Mouse (Mus musculus): Measurements from ENCODE around the gene Gjb3.

DNA sequence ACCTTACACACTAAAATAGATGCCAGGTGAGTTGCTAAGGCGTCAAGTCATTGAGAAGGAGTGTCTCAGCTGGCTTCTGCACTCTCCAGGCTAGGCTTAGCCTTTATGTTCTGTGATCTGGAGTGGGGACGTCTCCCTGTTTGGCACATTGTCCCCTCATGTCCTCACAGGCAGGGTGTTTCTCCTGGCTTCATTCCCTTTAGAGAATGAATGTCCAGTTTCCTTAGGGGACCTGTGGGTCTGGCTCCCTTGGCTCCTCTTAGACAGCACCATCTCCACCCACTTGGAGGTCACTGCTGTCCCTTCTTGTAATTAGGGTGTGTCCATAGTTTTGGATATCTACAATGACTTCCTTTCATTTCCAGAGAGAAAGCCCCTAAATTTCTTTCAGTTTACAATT is 23.7 kb downstream of the Gjb3 start:
- TF ChIP-seq CTCF (IDR thresholded peaks at IDR 0.05; ENCODE audit: control insufficient read depth, insufficient read depth, insufficient replicate concordance, low read depth, low read length), result no peak
- TF ChIP-seq POLR2A (IDR thresholded peaks at IDR 0.05; ENCODE audit: control insufficient read depth, low read depth, low read length), result no peak
